In genomic region chr2:154648086-154648485, GRCm38 (mm10) we compare ENCODE assay signal across 8 mouse cellular contexts. TPM values are rescaled to one million over a fixed set of nuclear protein-coding genes. Genes with fewer than 3 reads are reported as not detected.
DNase-seq lines count a peak whose midpoint lies in the region; ATAC-seq and TF ChIP-seq lines count a peak whose summit lies in the region.

No protein-coding gene starts in this region.

- H3K9me3 ChIP-seq in hindbrain, postnatal 0 days (ENCODE audit: low read length) = no peaks in the 10 kb centered on the region

- 21% methylated on average over 3 of the region's 3 CpGs for WGBS in hindbrain, postnatal 0 days

- peak; percentile 83 for DNase-seq in heart, adult 11 months
- no peak for DNase-seq in heart, adult 8-10 months (ENCODE audit: low spot score)
- DNase-seq in 416B (ENCODE audit: low read depth) (peak; percentile 49), WW6 (ENCODE audit: low read depth, low spot score) (peak; percentile 26)
- peak; percentile 54 for DNase-seq in hindbrain, postnatal 0 days (ENCODE audit: low spot score)
- DNase-seq in retina, embryonic 14.5 days (ENCODE audit: low spot score) = peak; percentile 66
- DNase-seq in layer of hippocampus, adult 11-12 months (ENCODE audit: low spot score) = no peak
- no peak for DNase-seq in urinary bladder, postnatal 36 days (ENCODE audit: low spot score in 2 of 2)

- no peak overlapping the region for H3K9ac ChIP-seq in hindbrain, postnatal 0 days (replicated peaks; ENCODE audit: low read length)

- ATAC-seq in hindbrain, postnatal 0 days = no peak

- no peak overlapping the region for H3K4me2 ChIP-seq in hindbrain, postnatal 0 days (ENCODE audit: low read depth, low read length)

- no peak overlapping the region for H3K27ac ChIP-seq in hindbrain, postnatal 0 days

- H3K4me1 ChIP-seq in hindbrain, postnatal 0 days (ENCODE audit: insufficient read depth, low read length) = no peaks in the 10 kb centered on the region

- peak; percentile 66 for TF ChIP-seq CTCF in hindbrain, postnatal 0 days (IDR thresholded peaks at IDR 0.05; ENCODE audit: low read depth)

- H3K4me3 ChIP-seq in hindbrain, postnatal 0 days (ENCODE audit: low read length) = no peak overlapping the region

- no peaks in the 10 kb centered on the region for H3K27me3 ChIP-seq in hindbrain, postnatal 0 days (ENCODE audit: insufficient read depth, low read length)

- H3K36me3 ChIP-seq in hindbrain, postnatal 0 days (ENCODE audit: insufficient read depth, low read length) = peaks cover 27% of the 10 kb centered on the region; the same call in 1 of the 2 replicates

RNA-seq across cellular contexts. Expression of gene Chmp4b, which starts 3.4 kb away (rescaled TPM):
- 100 to 1,000 TPM; 119 to 132 (median 124) TPM for total RNA-seq in heart, adult 8-10 months (2022)
- total RNA-seq in hindbrain, postnatal 0 days (2014; rRNA removed) = 113 and 151 TPM in 2 replicates
- 35.9 and 36.5 TPM in 2 replicates for polyA plus RNA-seq in hindbrain, postnatal 0 days (2015; fragmentation: Nextera tagmentation; extraction: Ambion mirVana)

RNA-seq across cellular contexts. Expression of gene 4930519P11Rik, which starts 34.8 kb away (rescaled TPM):
- not detected for total RNA-seq in heart, adult 8-10 months (2022)
- not detected in 2 replicates for total RNA-seq in hindbrain, postnatal 0 days (2014; rRNA removed)
- polyA plus RNA-seq in hindbrain, postnatal 0 days (2015; fragmentation: Nextera tagmentation; extraction: Ambion mirVana) = 0.54 TPM in 1 of 2 replicates, not detected in the other

RNA-seq across cellular contexts. Expression of gene Zfp341, which starts 35.0 kb away (rescaled TPM):
- total RNA-seq in heart, adult 8-10 months (2022) = 1 to 10 TPM; 2.4 to 4.3 (median 2.7) TPM
- total RNA-seq in hindbrain, postnatal 0 days (2014; rRNA removed) = 7.0 and 8.5 TPM in 2 replicates
- polyA plus RNA-seq in hindbrain, postnatal 0 days (2015; fragmentation: Nextera tagmentation; extraction: Ambion mirVana) = 1.5 and 1.6 TPM in 2 replicates

RNA-seq across cellular contexts. Expression of gene Pxmp4, which starts 44.6 kb away (rescaled TPM):
- total RNA-seq in heart, adult 8-10 months (2022) = 10 to 100 TPM; 25.0 to 31.0 (median 27.2) TPM
- 24.8 and 31.1 TPM in 2 replicates for total RNA-seq in hindbrain, postnatal 0 days (2014; rRNA removed)
- 21.9 and 24.1 TPM in 2 replicates for polyA plus RNA-seq in hindbrain, postnatal 0 days (2015; fragmentation: Nextera tagmentation; extraction: Ambion mirVana)

Comparison
In these comparisons a context has a peak if more than half of its experiments do, and no peak if none do; other contexts are left out.
1. DNase-seq: peak in heart, adult 11 months (single experiment), 416B (single experiment), WW6 (single experiment), hindbrain, postnatal 0 days (single experiment) and retina, embryonic 14.5 days (single experiment); none in heart, adult 8-10 months (single experiment), layer of hippocampus, adult 11-12 months (single experiment) and urinary bladder, postnatal 36 days (0 of 2).